27 mouse cellular contexts compared by ENCODE assay signal in the genomic region with DNA sequence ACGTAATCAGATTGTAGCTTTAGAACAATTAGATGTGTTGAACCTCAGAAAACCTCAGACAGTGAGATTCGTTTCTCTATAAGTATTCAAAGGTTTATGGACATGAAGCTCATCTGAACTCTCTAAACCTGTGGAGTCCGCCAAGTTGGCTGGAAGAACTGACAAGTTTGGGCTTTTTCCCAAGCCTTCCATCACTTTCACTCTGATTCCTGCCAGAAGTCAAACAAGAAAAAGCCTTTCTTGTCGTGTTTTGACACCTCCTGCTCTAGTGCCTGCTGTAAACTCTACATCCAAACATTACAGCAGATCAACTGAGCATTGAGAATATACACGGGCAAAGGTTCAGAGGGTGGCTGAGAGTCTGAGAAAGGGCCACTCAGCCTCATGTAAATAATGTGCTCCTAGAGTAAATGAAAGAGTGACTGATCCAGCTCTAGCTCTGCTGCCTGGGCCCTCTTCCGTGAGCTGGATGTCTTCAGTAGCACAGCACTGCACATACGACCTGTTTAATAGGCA.
DNase-seq lines count a peak whose midpoint lies in the region; ATAC-seq and TF ChIP-seq lines count a peak whose summit lies in the region.
"Had no signal": no experiment of that assay in that cellular context is flagged by ENCODE, and none has a peak within 500 bp of the region (broad histone marks: within the 10 kb centered on the region; RNA-seq: fewer than 3 reads in every experiment).

No protein-coding gene starts in this region.

- DNase-seq in forebrain, postnatal 0 days = peak; percentile 18
- DNase-seq in liver, adult 2 months (ENCODE audit: extremely low read depth, low read depth, low spot score) = peak; percentile 80
- no peak for DNase-seq in liver, embryonic 11.5 days (ENCODE audit: low spot score)
- peak; percentile 41 for DNase-seq in adipocyte (ENCODE audit: low spot score)
- DNase-seq in lung, postnatal 0 days (ENCODE audit: low spot score) = peak; percentile 31
- no peak for DNase-seq in adrenal gland, postnatal 4 days (ENCODE audit: low spot score in 2 of 2)
- DNase-seq in right cerebral cortex, adult 18-20 months = no peak
- DNase-seq: adrenal gland, adult 2 months; adrenal gland, postnatal 36 days; cerebellum, adult 8-10 months; cerebellum, postnatal 36 days; gastrocnemius, adult 2 months; kidney, adult 11 months; kidney, postnatal 25 days; thymus, adult 2 months; thymus, postnatal 36 days had no signal

- no peak overlapping the region for H3K4me3 ChIP-seq in forebrain, postnatal 0 days (ENCODE audit: low read depth, low read length)
- H3K4me3 ChIP-seq in forebrain, embryonic 13.5 days = no peak overlapping the region
- H3K4me3 ChIP-seq in liver, adult 2 months (ENCODE audit: insufficient read depth, low read depth, low read length) = no peak overlapping the region
- no peak overlapping the region for H3K4me3 ChIP-seq in liver, embryonic 11.5 days (ENCODE audit: low read depth, low read length)
- H3K4me3 ChIP-seq in lung, postnatal 0 days (ENCODE audit: low read depth, low read length) = no peak overlapping the region
- H3K4me3 ChIP-seq: embryonic facial prominence, embryonic 12.5 days; forebrain, embryonic 10.5 days; gastrocnemius, adult 2 months; limb, embryonic 12.5 days; midbrain, embryonic 13.5 days; neural tube, embryonic 13.5 days had no signal

- H3K4me1 ChIP-seq in forebrain, postnatal 0 days (ENCODE audit: insufficient read depth) = no peaks in the 10 kb centered on the region
- H3K4me1 ChIP-seq in forebrain, embryonic 13.5 days = no peaks in the 10 kb centered on the region
- H3K4me1 ChIP-seq in liver, adult 2 months (ENCODE audit: control insufficient read depth, insufficient read depth, low read length) = peaks cover 3% of the 10 kb centered on the region; the same call in 1 of the 2 replicates
- H3K4me1 ChIP-seq in liver, embryonic 11.5 days (replicated peaks; ENCODE audit: control insufficient read depth, insufficient read depth, low read length) = no peaks in the 10 kb centered on the region
- no peaks in the 10 kb centered on the region for H3K4me1 ChIP-seq in lung, postnatal 0 days (ENCODE audit: insufficient read depth, low read depth, low read length)
- H3K4me1 ChIP-seq: forebrain, embryonic 10.5 days; limb, embryonic 12.5 days; midbrain, embryonic 13.5 days; neural tube, embryonic 13.5 days had no signal

- H3K27ac ChIP-seq in forebrain, postnatal 0 days (ENCODE audit: low read depth, low read length) = no peak overlapping the region
- no peak overlapping the region for H3K27ac ChIP-seq in forebrain, embryonic 13.5 days
- no peak overlapping the region for H3K27ac ChIP-seq in liver, adult 2 months (replicated peaks; ENCODE audit: insufficient read depth, low read depth, low read length)
- H3K27ac ChIP-seq in liver, embryonic 11.5 days (ENCODE audit: low read depth, low read length) = no peak overlapping the region
- H3K27ac ChIP-seq in lung, postnatal 0 days (ENCODE audit: low read length) = no peak overlapping the region
- H3K27ac ChIP-seq: embryonic facial prominence, embryonic 12.5 days; forebrain, embryonic 10.5 days; gastrocnemius, adult 2 months; hindbrain, embryonic 14.5 days; limb, embryonic 12.5 days; liver, embryonic 14.5 days; macrophage; midbrain, embryonic 13.5 days; neural tube, embryonic 13.5 days had no signal

- H3K36me3 ChIP-seq in forebrain, postnatal 0 days (ENCODE audit: insufficient read depth) = no peaks in the 10 kb centered on the region
- H3K36me3 ChIP-seq in forebrain, embryonic 13.5 days (ENCODE audit: poor library complexity, severe bottlenecking) = no peaks in the 10 kb centered on the region
- no peaks in the 10 kb centered on the region for H3K36me3 ChIP-seq in liver, adult 2 months (ENCODE audit: control insufficient read depth, insufficient read depth, low read length)
- H3K36me3 ChIP-seq in liver, embryonic 11.5 days (ENCODE audit: control insufficient read depth, insufficient read depth, low read length) = no peaks in the 10 kb centered on the region
- no peaks in the 10 kb centered on the region for H3K36me3 ChIP-seq in lung, postnatal 0 days (ENCODE audit: insufficient read depth, low read length)
- H3K36me3 ChIP-seq: embryonic facial prominence, embryonic 12.5 days; forebrain, embryonic 10.5 days; limb, embryonic 12.5 days; midbrain, embryonic 13.5 days; neural tube, embryonic 13.5 days had no signal

- H3K9ac ChIP-seq in forebrain, postnatal 0 days = no peak overlapping the region
- no peak overlapping the region for H3K9ac ChIP-seq in forebrain, embryonic 13.5 days
- no peak overlapping the region for H3K9ac ChIP-seq in liver, adult 2 months (ENCODE audit: low read depth, low read length)
- no peak overlapping the region for H3K9ac ChIP-seq in liver, embryonic 11.5 days (ENCODE audit: low read depth, low read length)
- H3K9ac ChIP-seq in lung, postnatal 0 days (replicated peaks; ENCODE audit: low read depth) = no peak overlapping the region
- H3K9ac ChIP-seq: embryonic facial prominence, embryonic 12.5 days; hindbrain, embryonic 14.5 days; limb, embryonic 12.5 days; liver, embryonic 14.5 days; midbrain, embryonic 13.5 days; neural tube, embryonic 13.5 days had no signal

- ATAC-seq in forebrain, postnatal 0 days = peak; percentile 64
- no peak for ATAC-seq in forebrain, embryonic 13.5 days
- no peak for ATAC-seq in liver, embryonic 11.5 days (replicated peaks; ENCODE audit: low FRiP score)
- ATAC-seq in lung, postnatal 0 days = peak; percentile 26; the same call in 1 of the 2 replicates
- ATAC-seq: CD4-positive, CD25-positive, alpha-beta regulatory T cell, adult 4 months; inflammation-experienced regulatory T-cells, adult 6 months; midbrain, embryonic 13.5 days had no signal

- no peak for TF ChIP-seq POLR2A in liver, adult 2 months (IDR thresholded peaks at IDR 0.05; ENCODE audit: extremely low read depth, insufficient read depth, low read length)

- H3K9me3 ChIP-seq in forebrain, postnatal 0 days (ENCODE audit: low read length) = no peaks in the 10 kb centered on the region
- no peaks in the 10 kb centered on the region for H3K9me3 ChIP-seq in forebrain, embryonic 13.5 days (replicated peaks)
- H3K9me3 ChIP-seq in liver, embryonic 11.5 days (ENCODE audit: control insufficient read depth, low read length) = no peaks in the 10 kb centered on the region
- no peaks in the 10 kb centered on the region for H3K9me3 ChIP-seq in lung, postnatal 0 days (ENCODE audit: low read length)
- H3K9me3 ChIP-seq: embryonic facial prominence, embryonic 12.5 days; forebrain, embryonic 10.5 days; limb, embryonic 12.5 days; midbrain, embryonic 13.5 days; neural tube, embryonic 13.5 days had no signal

- 49% methylated on average over 7 of the region's 7 CpGs for WGBS in forebrain, postnatal 0 days
- WGBS in forebrain, embryonic 13.5 days = 73% methylated on average over 7 of the region's 7 CpGs
- WGBS in liver, adult 2 months = 34% methylated on average over 7 of the region's 7 CpGs
- 72% methylated on average over 7 of the region's 7 CpGs for WGBS in liver, embryonic 11.5 days
- WGBS in lung, postnatal 0 days = 39% methylated on average over 7 of the region's 7 CpGs

- H3K27me3 ChIP-seq in forebrain, postnatal 0 days (ENCODE audit: insufficient read depth, low read length) = no peaks in the 10 kb centered on the region
- no peaks in the 10 kb centered on the region for H3K27me3 ChIP-seq in forebrain, embryonic 13.5 days
- H3K27me3 ChIP-seq in liver, adult 2 months (ENCODE audit: control insufficient read depth, insufficient read depth, low read length) = no peaks in the 10 kb centered on the region
- no peaks in the 10 kb centered on the region for H3K27me3 ChIP-seq in liver, embryonic 11.5 days (replicated peaks; ENCODE audit: control insufficient read depth, insufficient read depth, low read length)
- H3K27me3 ChIP-seq in lung, postnatal 0 days (replicated peaks; ENCODE audit: insufficient read depth, low read length) = no peaks in the 10 kb centered on the region
- H3K27me3 ChIP-seq: embryonic facial prominence, embryonic 12.5 days; limb, embryonic 12.5 days; midbrain, embryonic 13.5 days; neural tube, embryonic 13.5 days had no signal

- TF ChIP-seq EP300 in lung, postnatal 0 days (IDR thresholded peaks at IDR 0.05) = no peak

- H3K79me2 ChIP-seq in liver, adult 2 months (ENCODE audit: control insufficient read depth, insufficient read depth, low read length) = no peaks in the 10 kb centered on the region

- TF ChIP-seq CTCF in forebrain, postnatal 0 days (IDR thresholded peaks at IDR 0.05; ENCODE audit: low read depth) = no peak
- no peak for TF ChIP-seq CTCF in liver, adult 2 months (IDR thresholded peaks at IDR 0.05; ENCODE audit: low read depth, low read length)
- TF ChIP-seq CTCF in lung, postnatal 0 days (IDR thresholded peaks at IDR 0.05) = no peak

- no peak overlapping the region for H3K4me2 ChIP-seq in forebrain, postnatal 0 days (ENCODE audit: low read depth)
- H3K4me2 ChIP-seq in forebrain, embryonic 13.5 days = no peak overlapping the region
- H3K4me2 ChIP-seq in liver, embryonic 11.5 days = no peak overlapping the region
- H3K4me2 ChIP-seq in lung, postnatal 0 days (replicated peaks; ENCODE audit: low read depth, low read length) = no peak overlapping the region
- H3K4me2 ChIP-seq: embryonic facial prominence, embryonic 12.5 days; hindbrain, embryonic 14.5 days; limb, embryonic 12.5 days; midbrain, embryonic 13.5 days; neural tube, embryonic 13.5 days had no signal

Comparison
In these comparisons a context has a peak if more than half of its experiments do, and no peak if none do; other contexts are left out.
1. ATAC-seq: peak in forebrain, postnatal 0 days (single experiment) and lung, postnatal 0 days (single experiment); none in forebrain, embryonic 13.5 days (single experiment) and liver, embryonic 11.5 days (single experiment).
2. DNase-seq: peak in forebrain, postnatal 0 days (single experiment), liver, adult 2 months (single experiment), adipocyte (single experiment) and lung, postnatal 0 days (single experiment); none in liver, embryonic 11.5 days (single experiment), adrenal gland, postnatal 4 days (0 of 2) and right cerebral cortex, adult 18-20 months (single experiment).